ENCODE assay signal across 13 mouse cellular contexts in the genomic region with DNA sequence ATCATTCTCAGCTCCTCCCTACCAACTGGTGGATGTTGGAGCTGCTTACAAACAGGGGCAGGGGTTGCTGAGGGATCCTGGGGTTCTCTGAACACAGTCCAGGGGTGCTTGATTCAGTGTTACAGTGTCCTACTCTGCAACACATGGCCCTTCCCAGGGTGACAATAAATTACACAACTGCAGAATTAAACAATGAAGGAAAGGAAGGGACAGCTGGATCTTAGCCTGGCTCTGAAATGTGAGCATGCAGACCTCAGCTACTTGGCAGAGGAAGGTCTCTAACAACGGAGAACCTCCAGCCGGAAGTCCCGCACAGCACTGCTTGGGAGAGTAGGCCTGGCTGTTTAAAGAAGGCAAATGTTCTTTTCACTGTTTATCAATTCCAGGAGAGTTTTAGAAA. TPM values are rescaled to one million over a fixed set of nuclear protein-coding genes. Genes with fewer than 3 reads are reported as not detected.
DNase-seq lines count a peak whose midpoint lies in the region; ATAC-seq and TF ChIP-seq lines count a peak whose summit lies in the region.
"Had no signal": no experiment of that assay in that cellular context is flagged by ENCODE, and none has a peak within 500 bp of the region (broad histone marks: within the 10 kb centered on the region; RNA-seq: fewer than 3 reads in every experiment).

No protein-coding gene starts in this region.

- H3K9ac ChIP-seq in heart, adult 2 months (ENCODE audit: low read depth, low read length): no peak overlapping the region
- H3K9ac ChIP-seq in neural tube, embryonic 13.5 days: no peak overlapping the region
- H3K9ac ChIP-seq: liver, postnatal 0 days had no signal

- H3K27ac ChIP-seq in heart, adult 2 months: 0 out of 2 replicates have a peak overlapping the region, but pooled peaks have one; percentile 9
- peak overlapping the region; percentile 35 for H3K27ac ChIP-seq in neural tube, embryonic 13.5 days (replicated peaks)

- no peak overlapping the region for H3K4me2 ChIP-seq in neural tube, embryonic 13.5 days

- no peak for TF ChIP-seq POLR2A in heart, adult 2 months (IDR thresholded peaks at IDR 0.05; ENCODE audit: insufficient read depth, low read depth, low read length)

- intact Hi-C loops in heart, adult 2 months (cut with DNase I): no loop called here
- intact Hi-C loops in heart, postnatal 25 days (cut with DNase I): no loop called here

- no peak overlapping the region for H3K4me3 ChIP-seq in heart, adult 2 months
- no peak overlapping the region for H3K4me3 ChIP-seq in neural tube, embryonic 13.5 days
- H3K4me3 ChIP-seq: erythroblast, embryonic 14.5 days had no signal

- TF ChIP-seq EP300 in heart, adult 2 months (IDR thresholded peaks at IDR 0.05; ENCODE audit: insufficient read depth, low read depth, low read length): no peak

- ATAC-seq in neural tube, embryonic 13.5 days (ENCODE audit: low read depth): no peak; the same call in 1 of the 2 replicates
- ATAC-seq: liver, postnatal 0 days had no signal

- no peaks in the 10 kb centered on the region for H3K27me3 ChIP-seq in heart, adult 2 months (ENCODE audit: control insufficient read depth, insufficient read depth, low read length)
- no peaks in the 10 kb centered on the region for H3K27me3 ChIP-seq in neural tube, embryonic 13.5 days
- H3K27me3 ChIP-seq: CH12.LX had no signal

- H3K79me2 ChIP-seq in heart, adult 2 months (replicated peaks; ENCODE audit: control insufficient read depth, insufficient read depth, low read length): no peaks in the 10 kb centered on the region

- no peaks in the 10 kb centered on the region for H3K9me3 ChIP-seq in neural tube, embryonic 13.5 days

- TF ChIP-seq CTCF in heart, adult 2 months (IDR thresholded peaks at IDR 0.05): no peak

- DNase-seq in heart, adult 2 months: peak in 1 of 2 experiments; percentile 37
- no peak for DNase-seq in heart, postnatal 25 days (ENCODE audit: low spot score)
- DNase-seq in neural tube, embryonic 10.5 days (ENCODE audit: extremely low spot score, low spot score): no peak
- DNase-seq in kidney, postnatal 4 days: peak; percentile 47 to 62
- no peak for DNase-seq in embryo, embryonic 10.5 days (ENCODE audit: low spot score)
- no peak for DNase-seq in adrenal gland, adult 2 months
- DNase-seq: cerebellum, adult 11 months; layer of hippocampus, postnatal 36 days; liver, postnatal 0 days; thymus, adult 18-20 months had no signal

- H3K4me1 ChIP-seq in heart, adult 2 months (ENCODE audit: control insufficient read depth, insufficient read depth, low read length): peaks cover 2% of the 10 kb centered on the region
- peaks cover 57% of the 10 kb centered on the region for H3K4me1 ChIP-seq in neural tube, embryonic 13.5 days (replicated peaks)

- no peaks in the 10 kb centered on the region for H3K36me3 ChIP-seq in heart, adult 2 months (ENCODE audit: control insufficient read depth, insufficient read depth, low read length)
- peaks cover 5% of the 10 kb centered on the region; the same call in 1 of the 2 replicates for H3K36me3 ChIP-seq in neural tube, embryonic 13.5 days

- WGBS in heart, adult 2 months: 41% methylated on average over 3 of the region's 3 CpGs
- 44% methylated on average over 3 of the region's 3 CpGs for WGBS in neural tube, embryonic 13.5 days

RNA-seq across cellular contexts. Expression of gene Gnao1, which starts 20.9 kb away (rescaled TPM):
- 10 to 100 TPM; 22.4 to 23.7 TPM for total RNA-seq in heart, adult 2 months (2021)
- polyA plus RNA-seq in heart, adult 2 months (2012; rRNA removed): 26.7 and 28.3 TPM in 2 replicates
- 10 to 100 TPM; 26.0 to 27.4 TPM for total RNA-seq in heart, postnatal 25 days (2021)
- polyA plus RNA-seq in neural tube, embryonic 13.5 days (2015; fragmentation: Nextera tagmentation; extraction: Ambion mirVana): 160 and 173 TPM in 2 replicates
- 10 to 100 TPM; 31.7 to 35.3 TPM for total RNA-seq in adrenal gland, adult 2 months (2021)
- 22.8 and 23.8 TPM in 2 replicates for polyA plus RNA-seq in adrenal gland, adult 2 months (2012; rRNA removed)

Comparison
In these comparisons a context has a peak if more than half of its experiments do, and no peak if none do; other contexts are left out.
1. DNase-seq: peak in kidney, postnatal 4 days (2 of 2); none in heart, postnatal 25 days (single experiment), neural tube, embryonic 10.5 days (single experiment), embryo, embryonic 10.5 days (single experiment) and adrenal gland, adult 2 months (single experiment).